Mouse (Mus musculus): ENCODE measurements around the gene Usp3. TPM values are rescaled to one million over a fixed set of nuclear protein-coding genes. Genes with fewer than 3 reads are reported as not detected.

The Usp3 gene
- polyA plus RNA-seq, 1 experiment = 29.6 TPM

GRCm38 (mm10) chr9:66504518-66504917, 88.4 kb downstream of the Usp3 start:
- Histone ChIP-seq H3K4me1 (ENCODE audit: control insufficient read depth, insufficient read depth, low read length) (no peaks in the 10 kb centered on the region), H3K27me3 (replicated peaks; ENCODE audit: control insufficient read depth, insufficient read depth, low read length) (no peaks in the 10 kb centered on the region), H3K36me3 (ENCODE audit: control insufficient read depth, insufficient read depth, low read length) (peaks cover 9% of the 10 kb centered on the region), H3K27ac (ENCODE audit: insufficient read depth, low read depth, low read length) (no peak overlapping the region), H3K4me3 (ENCODE audit: insufficient read depth, low read depth, low read length) (no peak overlapping the region)
- DNase-seq = no peak
- 86% methylated on average over 13 of the region's 13 CpGs for WGBS
- TF ChIP-seq CTCF (conservative IDR thresholded peaks at IDR 0.05; ENCODE audit: insufficient read depth, insufficient read length, low read depth, low read length) = no peak
- TF ChIP-seq POLR2A (IDR thresholded peaks at IDR 0.05; ENCODE audit: low read depth, low read length) = no peak

DNA sequence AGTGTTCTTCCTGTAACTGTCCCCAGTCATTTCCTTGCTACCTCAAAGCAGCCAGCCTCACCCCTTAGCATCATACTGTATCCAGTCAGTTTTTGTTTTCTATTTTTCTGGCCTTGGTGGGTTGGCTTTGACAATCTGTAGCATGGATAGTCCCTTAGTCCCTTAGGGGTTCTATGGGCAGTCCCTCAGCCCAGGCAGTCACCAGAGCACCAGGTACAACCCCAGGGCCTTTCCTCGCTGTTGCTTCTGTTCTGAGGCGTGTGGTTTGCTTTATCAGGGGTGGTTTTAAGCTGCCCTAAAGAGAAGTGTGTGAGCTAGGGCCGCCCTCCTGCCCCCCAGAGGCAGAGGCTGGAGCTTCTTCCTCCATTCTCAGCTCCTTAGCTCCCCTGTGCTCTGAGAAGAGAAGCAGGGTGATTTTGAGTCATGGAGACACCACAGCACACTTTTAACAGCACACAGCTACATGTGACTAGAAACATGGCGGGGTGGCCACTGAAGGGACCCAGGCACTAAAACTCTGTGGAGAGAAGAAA, 89.0 kb downstream of the Usp3 start:
- no peak for DNase-seq
- H3K27ac ChIP-seq (ENCODE audit: insufficient read depth, low read depth, low read length) = no peak overlapping the region
- no peaks in the 10 kb centered on the region for H3K4me1 ChIP-seq (ENCODE audit: control insufficient read depth, insufficient read depth, low read length)
- 94% methylated on average over 4 of the region's 4 CpGs for WGBS
- peaks cover 9% of the 10 kb centered on the region for H3K36me3 ChIP-seq (ENCODE audit: control insufficient read depth, insufficient read depth, low read length)
- H3K27me3 ChIP-seq (replicated peaks; ENCODE audit: control insufficient read depth, insufficient read depth, low read length) = no peaks in the 10 kb centered on the region
- no peak overlapping the region for H3K4me3 ChIP-seq (ENCODE audit: insufficient read depth, low read depth, low read length)
- TF ChIP-seq CTCF (conservative IDR thresholded peaks at IDR 0.05; ENCODE audit: insufficient read depth, insufficient read length, low read depth, low read length) (no peak), POLR2A (IDR thresholded peaks at IDR 0.05; ENCODE audit: low read depth, low read length) (no peak)

DNA sequence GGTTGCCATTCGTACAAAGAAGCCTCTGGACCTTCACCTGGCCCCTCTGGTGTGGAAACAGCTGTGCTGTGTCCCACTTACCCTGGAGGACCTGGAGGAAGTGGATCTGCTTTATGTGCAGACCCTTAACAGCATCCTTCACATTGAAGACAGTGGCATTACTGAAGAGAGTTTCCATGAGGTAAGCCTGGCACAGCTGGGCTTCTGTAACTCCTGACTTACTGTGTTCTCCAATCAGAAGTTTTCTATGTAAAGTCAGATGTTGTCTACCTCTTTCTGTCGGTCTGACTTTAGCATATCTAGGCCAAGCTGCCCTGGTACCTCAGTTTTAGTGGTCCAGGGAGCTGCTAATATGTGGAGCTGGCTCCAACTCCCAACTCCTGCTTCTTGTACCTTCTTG, 91.7 kb downstream of the Usp3 start:
- H3K4me3 ChIP-seq (ENCODE audit: insufficient read depth, low read depth, low read length) = no peak overlapping the region
- WGBS = 73% methylated on average over 2 of the region's 2 CpGs
- no peaks in the 10 kb centered on the region for H3K4me1 ChIP-seq (ENCODE audit: control insufficient read depth, insufficient read depth, low read length)
- peaks cover 12% of the 10 kb centered on the region for H3K36me3 ChIP-seq (ENCODE audit: control insufficient read depth, insufficient read depth, low read length)
- H3K27me3 ChIP-seq (replicated peaks; ENCODE audit: control insufficient read depth, insufficient read depth, low read length) = no peaks in the 10 kb centered on the region
- no peak for DNase-seq
- no peak overlapping the region for H3K27ac ChIP-seq (ENCODE audit: insufficient read depth, low read depth, low read length)
- TF ChIP-seq CTCF (conservative IDR thresholded peaks at IDR 0.05; ENCODE audit: insufficient read depth, insufficient read length, low read depth, low read length) (no peak), POLR2A (IDR thresholded peaks at IDR 0.05; ENCODE audit: low read depth, low read length) (no peak)

GRCm38 (mm10) chr9:66493992-66494391, 99.0 kb downstream of the Usp3 start:
- Histone ChIP-seq H3K4me3 (ENCODE audit: insufficient read depth, low read depth, low read length) (no peak overlapping the region), H3K36me3 (ENCODE audit: control insufficient read depth, insufficient read depth, low read length) (peaks cover 16% of the 10 kb centered on the region), H3K27me3 (replicated peaks; ENCODE audit: control insufficient read depth, insufficient read depth, low read length) (no peaks in the 10 kb centered on the region), H3K27ac (ENCODE audit: insufficient read depth, low read depth, low read length) (no peak overlapping the region), H3K4me1 (ENCODE audit: control insufficient read depth, insufficient read depth, low read length) (no peaks in the 10 kb centered on the region)
- no peak for DNase-seq
- no peak for TF ChIP-seq POLR2A (IDR thresholded peaks at IDR 0.05; ENCODE audit: low read depth, low read length)
- TF ChIP-seq CTCF (conservative IDR thresholded peaks at IDR 0.05; ENCODE audit: insufficient read depth, insufficient read length, low read depth, low read length) = no peak

DNA sequence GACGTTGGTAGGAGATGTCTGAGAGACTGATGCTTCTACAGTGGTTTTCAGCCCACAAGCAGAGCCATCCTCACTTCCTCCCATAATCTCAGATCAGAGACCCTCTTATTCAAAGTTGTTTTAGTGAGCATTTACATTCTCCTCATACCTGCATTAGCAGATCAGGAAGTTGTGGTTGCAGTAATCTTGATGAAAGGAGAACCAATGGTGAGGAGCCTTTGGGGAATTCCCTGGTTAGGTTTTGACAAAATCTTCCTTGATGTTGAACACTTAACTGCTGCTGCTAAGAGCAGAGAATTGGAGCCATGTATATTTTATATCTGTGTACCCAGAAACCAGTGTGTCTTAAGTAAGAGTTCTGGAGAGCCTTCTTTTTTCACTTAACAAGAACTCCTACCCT, 100.6 kb downstream of the Usp3 start:
- H3K4me3 ChIP-seq (ENCODE audit: insufficient read depth, low read depth, low read length) = no peak overlapping the region
- WGBS = 79% methylated on average over 1 of the region's 1 CpGs
- H3K36me3 ChIP-seq (ENCODE audit: control insufficient read depth, insufficient read depth, low read length) = peaks cover 19% of the 10 kb centered on the region
- H3K27me3 ChIP-seq (replicated peaks; ENCODE audit: control insufficient read depth, insufficient read depth, low read length) = no peaks in the 10 kb centered on the region
- no peaks in the 10 kb centered on the region for H3K4me1 ChIP-seq (ENCODE audit: control insufficient read depth, insufficient read depth, low read length)
- DNase-seq = no peak
- no peak for TF ChIP-seq POLR2A (IDR thresholded peaks at IDR 0.05; ENCODE audit: low read depth, low read length)
- no peak for TF ChIP-seq CTCF (conservative IDR thresholded peaks at IDR 0.05; ENCODE audit: insufficient read depth, insufficient read length, low read depth, low read length)
- no peak overlapping the region for H3K27ac ChIP-seq (ENCODE audit: insufficient read depth, low read depth, low read length)

DNA sequence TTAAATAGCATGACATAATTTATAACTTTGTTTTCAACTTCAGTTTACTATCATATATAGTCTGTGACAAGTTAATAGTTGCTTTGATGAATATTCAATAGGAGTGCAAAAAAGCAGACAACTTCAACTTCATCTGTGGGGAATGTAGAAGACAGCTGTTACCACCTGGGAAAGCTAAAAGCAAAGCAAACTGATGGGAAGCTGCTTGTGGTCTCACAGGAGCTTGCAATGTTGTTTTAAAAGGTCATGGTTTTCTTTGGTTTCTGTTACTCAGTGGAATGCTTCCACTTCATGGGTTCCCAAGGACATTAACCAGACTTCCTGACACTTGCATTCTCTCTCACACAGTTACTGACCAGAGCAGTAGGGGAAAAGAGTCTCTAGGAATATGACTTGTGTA, 104.2 kb downstream of the Usp3 start:
- Histone ChIP-seq H3K4me1 (ENCODE audit: control insufficient read depth, insufficient read depth, low read length) (no peaks in the 10 kb centered on the region), H3K27ac (ENCODE audit: insufficient read depth, low read depth, low read length) (no peak overlapping the region), H3K4me3 (ENCODE audit: insufficient read depth, low read depth, low read length) (no peak overlapping the region), H3K27me3 (replicated peaks; ENCODE audit: control insufficient read depth, insufficient read depth, low read length) (no peaks in the 10 kb centered on the region), H3K36me3 (ENCODE audit: control insufficient read depth, insufficient read depth, low read length) (peaks cover 21% of the 10 kb centered on the region)
- TF ChIP-seq POLR2A (IDR thresholded peaks at IDR 0.05; ENCODE audit: low read depth, low read length) (no peak), CTCF (conservative IDR thresholded peaks at IDR 0.05; ENCODE audit: insufficient read depth, insufficient read length, low read depth, low read length) (no peak)
- DNase-seq = no peak

- no peak for TF ChIP-seq POLR2A (IDR thresholded peaks at IDR 0.05; ENCODE audit: low read depth, low read length)
- no peak for TF ChIP-seq CTCF (conservative IDR thresholded peaks at IDR 0.05; ENCODE audit: insufficient read depth, insufficient read length, low read depth, low read length)
- 93% methylated on average over 3 of the region's 3 CpGs for WGBS
- Histone ChIP-seq H3K27ac (ENCODE audit: insufficient read depth, low read depth, low read length) (no peak overlapping the region), H3K4me3 (ENCODE audit: insufficient read depth, low read depth, low read length) (no peak overlapping the region), H3K4me1 (ENCODE audit: control insufficient read depth, insufficient read depth, low read length) (no peaks in the 10 kb centered on the region), H3K36me3 (ENCODE audit: control insufficient read depth, insufficient read depth, low read length) (peaks cover 20% of the 10 kb centered on the region), H3K27me3 (replicated peaks; ENCODE audit: control insufficient read depth, insufficient read depth, low read length) (no peaks in the 10 kb centered on the region)
- no peak for DNase-seq
These were observed 109.5 kb downstream of the Usp3 start for GRCm38 (mm10) chr9:66483429-66483828.

Measured in kidney, adult 2 months (tissue).